Mouse (Mus musculus): Measurements from ENCODE around the gene Slc48a1.

DNA sequence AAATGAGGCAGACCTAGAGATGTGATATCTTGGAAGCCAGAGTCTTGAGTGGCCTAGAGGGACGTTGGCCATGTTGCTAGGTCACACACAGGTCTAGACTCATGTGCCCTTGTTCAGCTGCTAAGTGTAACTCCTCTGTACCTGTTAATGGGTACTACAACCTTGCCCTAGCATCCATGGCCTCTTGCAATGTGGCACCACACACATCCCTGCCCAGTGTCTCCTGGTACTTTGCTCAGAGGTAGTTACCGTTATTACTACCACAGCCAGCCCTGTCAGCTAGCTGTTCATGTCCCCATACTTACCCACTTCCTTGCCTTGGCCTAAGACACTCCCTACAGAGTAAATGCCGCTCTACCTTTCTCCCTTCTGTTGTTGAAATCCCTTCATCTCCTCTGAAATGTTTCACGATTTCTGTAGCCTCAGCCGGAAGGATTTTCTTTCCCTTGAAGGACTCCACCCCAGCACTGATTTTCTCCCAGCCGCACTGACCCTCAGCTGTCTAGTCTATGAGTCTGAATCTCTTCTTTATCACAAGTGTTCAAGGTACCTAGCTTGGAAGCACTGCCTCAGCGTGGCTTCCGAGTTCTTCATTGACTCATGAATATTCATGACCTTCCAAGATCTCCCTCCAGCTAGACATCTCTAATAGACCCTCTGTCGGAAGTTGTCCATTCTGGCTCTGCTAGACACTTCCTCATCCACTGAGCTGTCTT lies 54.6 kb downstream of the Slc48a1 start:
- TF ChIP-seq CTCF (IDR thresholded peaks at IDR 0.05; ENCODE audit: low read depth) (no peak), EP300 (IDR thresholded peaks at IDR 0.05; ENCODE audit: low read depth) (no peak)

Measured in liver, embryonic 14.5 days (tissue).